Mouse (Mus musculus): Measurements from ENCODE around the gene Stac2. TPM values are rescaled to one million over a fixed set of nuclear protein-coding genes. Genes with fewer than 3 reads are reported as not detected.
A peak's percentile ranks its signal among the peaks of the same experiment; 100 is the strongest.

The Stac2 gene
- total and polyA plus RNA-seq, 3 experiments: 0.05 TPM; not detected in 2

- H3K36me3 ChIP-seq (replicated peaks): no peaks in the 10 kb centered on the region
These were observed 12.3 kb downstream of the Stac2 start for GRCm38 (mm10) chr11:98040975-98041374.

DNA sequence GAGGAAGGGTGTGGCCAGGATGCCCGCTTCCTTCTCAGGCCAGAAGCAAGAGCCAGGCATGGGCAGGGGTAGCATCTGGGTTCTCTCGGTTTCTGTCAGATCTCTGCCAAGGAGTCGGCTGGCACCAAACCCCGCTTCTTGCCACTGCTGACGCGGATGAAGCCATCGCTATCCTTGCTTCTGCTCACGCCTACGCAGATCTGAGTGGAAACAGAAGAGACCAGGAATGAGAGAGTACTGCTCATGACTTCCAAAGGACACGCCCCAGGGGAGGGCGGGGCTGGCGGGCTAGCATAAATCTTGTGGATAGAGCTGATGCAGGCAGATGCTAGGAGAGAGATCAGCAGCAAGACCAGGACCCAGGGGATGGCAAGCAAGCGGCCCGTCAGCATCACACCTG is 15.4 kb downstream of the Stac2 start:
- peaks cover 22% of the 10 kb centered on the region for H3K4me1 ChIP-seq (ENCODE audit: insufficient read depth, low read depth, low read length)
- no peaks in the 10 kb centered on the region for H3K9me3 ChIP-seq (replicated peaks)
- TF ChIP-seq GATA2 (IDR thresholded peaks at IDR 0.05; ENCODE audit: borderline replicate concordance, low read depth, low read length): no peak
- no peak for TF ChIP-seq TAL1 (conservative IDR thresholded peaks at IDR 0.05; ENCODE audit: low read depth, low read length)
- TF ChIP-seq CTCF (IDR thresholded peaks at IDR 0.05; ENCODE audit: low read depth, low read length): no peak
- no peak for TF ChIP-seq GATA1 (IDR thresholded peaks at IDR 0.05; ENCODE audit: borderline replicate concordance, low read length)
- no peak for TF ChIP-seq POLR2AphosphoS5 (IDR thresholded peaks at IDR 0.05; ENCODE audit: insufficient replicate concordance, low read depth, low read length)
- H3K4me3 ChIP-seq (ENCODE audit: low read depth, low read length): no peak overlapping the region
- no peaks in the 10 kb centered on the region for H3K36me3 ChIP-seq (replicated peaks)
- no peak for ATAC-seq (ENCODE audit: extremely low read depth, insufficient number of reproducible peaks, low FRiP score, poor library complexity, severe bottlenecking)
- H3K27me3 ChIP-seq (ENCODE audit: insufficient read depth, low read length): peaks cover 71% of the 10 kb centered on the region
- DNase-seq (ENCODE audit: low spot score): no peak

More at GRCm38 (mm10) chr11:98040975-98041374, 12.3 kb downstream of the Stac2 start:
- H3K4me1 ChIP-seq (ENCODE audit: insufficient read depth, low read depth, low read length): peaks cover 16% of the 10 kb centered on the region
- DNase-seq (ENCODE audit: low spot score) (no peak), ATAC-seq (ENCODE audit: extremely low read depth, insufficient number of reproducible peaks, low FRiP score, poor library complexity, severe bottlenecking) (no peak)
- TF ChIP-seq TAL1 (conservative IDR thresholded peaks at IDR 0.05; ENCODE audit: low read depth, low read length): no peak
- no peak for TF ChIP-seq CTCF (IDR thresholded peaks at IDR 0.05; ENCODE audit: low read depth, low read length)
- TF ChIP-seq POLR2AphosphoS5 (IDR thresholded peaks at IDR 0.05; ENCODE audit: insufficient replicate concordance, low read depth, low read length): no peak
- TF ChIP-seq GATA2 (IDR thresholded peaks at IDR 0.05; ENCODE audit: borderline replicate concordance, low read depth, low read length): no peak
- TF ChIP-seq GATA1 (IDR thresholded peaks at IDR 0.05; ENCODE audit: borderline replicate concordance, low read length): no peak
- no peak overlapping the region for H3K4me3 ChIP-seq (ENCODE audit: low read depth, low read length)
- H3K27me3 ChIP-seq (ENCODE audit: insufficient read depth, low read length): peaks cover 63% of the 10 kb centered on the region
- H3K9me3 ChIP-seq (replicated peaks): no peaks in the 10 kb centered on the region

- no peak for TF ChIP-seq GATA2 (IDR thresholded peaks at IDR 0.05; ENCODE audit: borderline replicate concordance, low read depth, low read length)
- TF ChIP-seq GATA1 (IDR thresholded peaks at IDR 0.05; ENCODE audit: borderline replicate concordance, low read length): no peak
- TF ChIP-seq POLR2AphosphoS5 (IDR thresholded peaks at IDR 0.05; ENCODE audit: insufficient replicate concordance, low read depth, low read length): no peak
- H3K36me3 ChIP-seq (replicated peaks): peaks cover 14% of the 10 kb centered on the region
- H3K9me3 ChIP-seq (replicated peaks): no peaks in the 10 kb centered on the region
- H3K27me3 ChIP-seq (ENCODE audit: insufficient read depth, low read length): peaks cover 57% of the 10 kb centered on the region
- H3K4me1 ChIP-seq (ENCODE audit: insufficient read depth, low read depth, low read length): peaks cover 22% of the 10 kb centered on the region
- peak overlapping the region; percentile 57; the same call in 1 of the 2 replicates for H3K4me3 ChIP-seq (ENCODE audit: low read depth, low read length)
- no peak for DNase-seq (ENCODE audit: low spot score)
- no peak for ATAC-seq (ENCODE audit: extremely low read depth, insufficient number of reproducible peaks, low FRiP score, poor library complexity, severe bottlenecking)
These were observed 17.3 kb downstream of the Stac2 start for GRCm38 (mm10) chr11:98035977-98036377.

DNA sequence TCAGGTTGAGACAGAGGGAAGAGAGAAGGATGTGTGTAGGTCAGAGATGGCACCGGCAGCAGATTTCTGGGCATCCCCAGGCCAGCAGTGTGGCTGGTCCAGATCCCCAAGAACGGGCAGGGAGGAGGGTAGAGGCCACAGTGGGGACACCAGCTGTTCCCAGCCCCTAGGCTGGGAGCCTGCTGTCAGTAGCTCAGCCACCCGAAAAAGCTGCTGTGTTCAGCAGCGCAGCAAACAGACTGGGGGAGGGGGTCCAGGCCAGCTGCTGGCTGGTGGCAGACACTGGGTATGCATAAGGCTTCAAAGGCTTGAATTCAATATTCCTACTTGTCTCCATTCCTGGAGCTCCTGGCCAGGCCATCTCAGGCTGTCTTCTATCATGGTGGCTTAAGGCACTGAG is 18.4 kb downstream of the Stac2 start:
- no peak for TF ChIP-seq TAL1 (conservative IDR thresholded peaks at IDR 0.05; ENCODE audit: low read depth, low read length)
- no peak for TF ChIP-seq POLR2AphosphoS5 (IDR thresholded peaks at IDR 0.05; ENCODE audit: insufficient replicate concordance, low read depth, low read length)
- no peak for TF ChIP-seq CTCF (IDR thresholded peaks at IDR 0.05; ENCODE audit: low read depth, low read length)
- no peak for TF ChIP-seq GATA1 (IDR thresholded peaks at IDR 0.05; ENCODE audit: borderline replicate concordance, low read length)
- no peak for TF ChIP-seq GATA2 (IDR thresholded peaks at IDR 0.05; ENCODE audit: borderline replicate concordance, low read depth, low read length)

GRCm38 (mm10) chr11:98034061-98034460 is 19.2 kb downstream of the Stac2 start:
- Histone ChIP-seq H3K27me3 (ENCODE audit: insufficient read depth, low read length) (peaks cover 40% of the 10 kb centered on the region), H3K36me3 (replicated peaks) (peaks cover 33% of the 10 kb centered on the region), H3K4me3 (ENCODE audit: low read depth, low read length) (no peak overlapping the region), H3K9me3 (replicated peaks) (no peaks in the 10 kb centered on the region), H3K4me1 (ENCODE audit: insufficient read depth, low read depth, low read length) (peaks cover 32% of the 10 kb centered on the region)
- TF ChIP-seq TAL1 (conservative IDR thresholded peaks at IDR 0.05; ENCODE audit: low read depth, low read length) (no peak), GATA2 (IDR thresholded peaks at IDR 0.05; ENCODE audit: borderline replicate concordance, low read depth, low read length) (no peak), GATA1 (IDR thresholded peaks at IDR 0.05; ENCODE audit: borderline replicate concordance, low read length) (no peak), CTCF (IDR thresholded peaks at IDR 0.05; ENCODE audit: low read depth, low read length) (no peak), POLR2AphosphoS5 (IDR thresholded peaks at IDR 0.05; ENCODE audit: insufficient replicate concordance, low read depth, low read length) (no peak)
- ATAC-seq (ENCODE audit: extremely low read depth, insufficient number of reproducible peaks, low FRiP score, poor library complexity, severe bottlenecking): no peak
- no peak for DNase-seq (ENCODE audit: low spot score)

More for the DNA sequence above, 18.4 kb downstream of the Stac2 start:
- Histone ChIP-seq H3K36me3 (replicated peaks) (peaks cover 25% of the 10 kb centered on the region), H3K27me3 (ENCODE audit: insufficient read depth, low read length) (peaks cover 47% of the 10 kb centered on the region), H3K9me3 (replicated peaks) (no peaks in the 10 kb centered on the region), H3K4me1 (ENCODE audit: insufficient read depth, low read depth, low read length) (peaks cover 26% of the 10 kb centered on the region), H3K4me3 (ENCODE audit: low read depth, low read length) (no peak overlapping the region)
- DNase-seq (ENCODE audit: low spot score) (no peak), ATAC-seq (ENCODE audit: extremely low read depth, insufficient number of reproducible peaks, low FRiP score, poor library complexity, severe bottlenecking) (no peak)

GRCm38 (mm10) chr11:98031443-98031770 is 21.9 kb downstream of the Stac2 start:
- ATAC-seq (ENCODE audit: extremely low read depth, insufficient number of reproducible peaks, low FRiP score, poor library complexity, severe bottlenecking): no peak; the same call in 1 of the 2 replicates
- Histone ChIP-seq H3K9me3 (replicated peaks) (no peaks in the 10 kb centered on the region), H3K36me3 (replicated peaks) (peaks cover 46% of the 10 kb centered on the region), H3K4me1 (ENCODE audit: insufficient read depth, low read depth, low read length) (peaks cover 33% of the 10 kb centered on the region), H3K27me3 (ENCODE audit: insufficient read depth, low read length) (peaks cover 21% of the 10 kb centered on the region), H3K4me3 (ENCODE audit: low read depth, low read length) (no peak overlapping the region)
- peak; percentile 36 for DNase-seq (ENCODE audit: low spot score)
- no peak for TF ChIP-seq GATA1 (IDR thresholded peaks at IDR 0.05; ENCODE audit: borderline replicate concordance, low read length)
- peak; percentile 63; the same call in 1 of the 2 replicates for TF ChIP-seq POLR2AphosphoS5 (IDR thresholded peaks at IDR 0.05; ENCODE audit: insufficient replicate concordance, low read depth, low read length)
- no peak for TF ChIP-seq GATA2 (IDR thresholded peaks at IDR 0.05; ENCODE audit: borderline replicate concordance, low read depth, low read length)
- TF ChIP-seq CTCF (IDR thresholded peaks at IDR 0.05; ENCODE audit: low read depth, low read length): peak; percentile 75
